Mouse (Mus musculus) brown adipose tissue, adult 24 weeks (tissue): ENCODE data around the gene Alg9. TPM values are rescaled to one million over a fixed set of nuclear protein-coding genes. Genes with fewer than 3 reads are reported as not detected.

Experiments
- H3K27ac ChIP-seq: fragments of 200-500 bp; replicated peaks from 2 replicates; pipeline ENCODE4 v1.5.1; 2012; ENCODE audit warnings: low read depth, mild to moderate bottlenecking, low read length
- H3K4me1 ChIP-seq: fragments of 200-500 bp; 2 replicates; pipeline ENCODE4 v1.6.1; 2012; ENCODE audit warnings: low read length, mixed read lengths; ENCODE audit not compliant: control insufficient read depth, insufficient read depth, insufficient read length
- H3K4me3 ChIP-seq: fragments of 200-500 bp; 2 replicates; pipeline ENCODE4 v1.5.1; 2012; ENCODE audit warnings: low read depth, mild to moderate bottlenecking, low read length, moderate library complexity; ENCODE audit not compliant: insufficient read depth
- polyA plus RNA-seq: library from polyadenylated mRNA; stranded (reverse); fragments of >200 nt; gene quantifications from 2 replicates; pipeline ENCODE4 v1.2.4, GENCODE M21; 2012; ENCODE audit not compliant: missing spikeins, insufficient read depth, insufficient read length

Gene Alg9
- polyA plus RNA-seq, 1 experiment = 38.3 TPM

- no peak overlapping the region for H3K27ac ChIP-seq
- H3K4me3 ChIP-seq = no peak overlapping the region
- H3K4me1 ChIP-seq = no peaks in the 10 kb centered on the region
Observed at GRCm38 (mm10) chr9:50750706-50751105, 24.1 kb upstream of the Alg9 start.

GRCm38 (mm10) chr9:50751323-50751722 is 23.5 kb upstream of the Alg9 start, which contains the start of gene Cryab:
Gene Cryab (plus strand): TSS chr9:50751325.
- Histone ChIP-seq H3K27ac (0 out of 2 replicates have a peak within 1 kb of the TSS, but pooled peaks have one; percentile 26), H3K4me3 (peak within 1 kb of the TSS; percentile 27; the same call in 1 of the 2 replicates), H3K4me1 (no peaks in the 10 kb centered on the region)

- peak within 1 kb of the TSS; percentile 45 for H3K27ac ChIP-seq
- no peaks in the 10 kb centered on the region for H3K4me1 ChIP-seq
- H3K4me3 ChIP-seq = peak within 1 kb of the TSS; percentile 53
Observed at GRCm38 (mm10) chr9:50752054-50752602, 22.7 kb upstream of the Alg9 start, which contains the start of gene Hspb2. Gene Hspb2 (minus strand): TSS chr9:50752354.

GRCm38 (mm10) chr9:50752784-50753615 is 21.8 kb upstream of the Alg9 start:
- Histone ChIP-seq H3K4me1 (no peaks in the 10 kb centered on the region), H3K4me3 (peak overlapping the region; percentile 53), H3K27ac (peak overlapping the region; percentile 45)

- H3K27ac ChIP-seq = no peak overlapping the region
- H3K4me1 ChIP-seq = no peaks in the 10 kb centered on the region
- H3K4me3 ChIP-seq = peak overlapping the region; percentile 37
Observed at GRCm38 (mm10) chr9:50753947-50754346, 20.9 kb upstream of the Alg9 start.

GRCm38 (mm10) chr9:50756711-50757110 is 18.1 kb upstream of the Alg9 start:
- Histone ChIP-seq H3K4me1 (no peaks in the 10 kb centered on the region), H3K27ac (no peak overlapping the region), H3K4me3 (no peak overlapping the region)

GRCm38 (mm10) chr9:50761520-50762243 is 13.1 kb upstream of the Alg9 start:
- no peak overlapping the region for H3K4me3 ChIP-seq
- H3K27ac ChIP-seq = no peak overlapping the region
- H3K4me1 ChIP-seq = no peaks in the 10 kb centered on the region

GRCm38 (mm10) chr9:50763331-50763730 is 11.5 kb upstream of the Alg9 start:
- Histone ChIP-seq H3K4me1 (no peaks in the 10 kb centered on the region), H3K4me3 (no peak overlapping the region), H3K27ac (no peak overlapping the region)

GRCm38 (mm10) chr9:50767531-50768106 is 7.2 kb upstream of the Alg9 start:
- peak overlapping the region; percentile 79 for H3K27ac ChIP-seq
- no peaks in the 10 kb centered on the region for H3K4me1 ChIP-seq
- peak overlapping the region; percentile 68 for H3K4me3 ChIP-seq

- Histone ChIP-seq H3K4me1 (no peaks in the 10 kb centered on the region), H3K27ac (peak within 1 kb of the TSS; percentile 94), H3K4me3 (peak within 1 kb of the TSS; percentile 77)
Observed at GRCm38 (mm10) chr9:50768107-50769002, 6.5 kb upstream of the Alg9 start, which contains the start of gene Fdxacb1. Gene Fdxacb1 (plus strand): TSS chr9:50768236.

- H3K4me3 ChIP-seq = no peak overlapping the region
- no peak overlapping the region for H3K27ac ChIP-seq
Observed at GRCm38 (mm10) chr9:50770011-50770410, 4.8 kb upstream of the Alg9 start.

GRCm38 (mm10) chr9:50774026-50774462 is 775 bp upstream of the Alg9 start:
- no peaks in the 10 kb centered on the region for H3K4me1 ChIP-seq
- no peak overlapping the region for H3K27ac ChIP-seq
- no peak overlapping the region for H3K4me3 ChIP-seq

More at GRCm38 (mm10) chr9:50770011-50770410, 4.8 kb upstream of the Alg9 start:
- H3K4me1 ChIP-seq = no peaks in the 10 kb centered on the region

GRCm38 (mm10) chr9:50775662-50776126 is 875 bp downstream of the Alg9 start:
- H3K27ac ChIP-seq = no peak overlapping the region
- peak overlapping the region; percentile 67 for H3K4me3 ChIP-seq
- no peaks in the 10 kb centered on the region for H3K4me1 ChIP-seq
